Mouse (Mus musculus) stomach, postnatal 0 days (tissue): ENCODE measurements around the gene Zfp346. TPM values are rescaled to one million over a fixed set of nuclear protein-coding genes. Genes with fewer than 3 reads are reported as not detected.

ENCODE experiments used
- ATAC-seq: fragments of 200-750 bp; cut with Nextera tagmentation; 2 replicates; pipeline ENCODE4 v1.8.0; 2017; ENCODE audit not compliant: low FRiP score, low TSS enrichment
- DNase-seq: peaks from one replicate; pipeline ENCODE4 v3.0.0-alpha.2; 2016; ENCODE audit warnings: low spot score
- H3K27ac ChIP-seq: fragments of 300-500 bp; sonication (generic); replicated peaks from 2 replicates; pipeline ENCODE4 v1.5.1; 2014; ENCODE audit warnings: mild to moderate bottlenecking, control low read depth
- H3K27me3 ChIP-seq: fragments of 300-500 bp; sonication (generic); 2 replicates; pipeline ENCODE4 v1.6.1; 2014; ENCODE audit warnings: low read length; ENCODE audit not compliant: control insufficient read depth, insufficient read depth
- H3K36me3 ChIP-seq: fragments of 300-500 bp; sonication (generic); 2 replicates; pipeline ENCODE4 v1.6.1; 2014; ENCODE audit warnings: low read length, mixed read lengths; ENCODE audit not compliant: control insufficient read depth, insufficient read depth
- H3K4me1 ChIP-seq: fragments of 300-500 bp; sonication (generic); replicated peaks from 2 replicates; pipeline ENCODE4 v1.6.1; 2014; ENCODE audit warnings: antibody characterized with exemption; ENCODE audit not compliant: control insufficient read depth, insufficient read depth
- H3K4me2 ChIP-seq: fragments of 300-500 bp; sonication (generic); replicated peaks from 2 replicates; pipeline ENCODE4 v1.6.1; 2014; ENCODE audit warnings: low read depth, mild to moderate bottlenecking, control low read depth, moderate library complexity
- H3K4me3 ChIP-seq: fragments of 300-500 bp; sonication (generic); 2 replicates; pipeline ENCODE4 v1.5.1; 2014; ENCODE audit warnings: low read depth, low read length, control low read depth
- H3K9ac ChIP-seq: fragments of 300-500 bp; sonication (generic); 2 replicates; pipeline ENCODE4 v1.6.1; 2014; ENCODE audit warnings: mild to moderate bottlenecking, low read length, control low read depth, mixed read lengths
- H3K9me3 ChIP-seq: fragments of 300-500 bp; sonication (generic); 2 replicates; pipeline ENCODE4 v1.6.1; 2016; ENCODE audit warnings: low read length; ENCODE audit not compliant: control insufficient read depth
- CTCF ChIP-seq: IDR thresholded peaks from 2 replicates; pipeline ENCODE4 v1.5.1; 2016; ENCODE audit warnings: antibody characterized with exemption, low read depth, mild to moderate bottlenecking, moderate library complexity
- EP300 ChIP-seq: optimal IDR thresholded peaks from 2 replicates; pipeline ENCODE3; 2016; ENCODE audit warnings: antibody characterized with exemption
- WGBS: fragments of 180-500 bp; shearing (Covaris S2); extraction: QIAGEN DNeasy Blood & Tissue Kit; methylation state at CpG from one replicate; pipeline ENCODE4 v1.1.7; 2014; 5-methylcytosine and 5-hydroxymethylcytosine counted together
- polyA plus RNA-seq: library from polyadenylated mRNA; unstranded; fragments of >200 nt; fragmentation: Nextera tagmentation; extraction: Ambion mirVana; gene quantifications from 2 replicates; pipeline ENCODE4 v1.2.1, GENCODE M21; 2015

Zfp346 gene
- polyA plus RNA-seq, 1 experiment from 2014 or later, result 5.0 TPM

- TF ChIP-seq EP300 (no peak), CTCF (no peak)
- no peak overlapping the region for H3K9ac ChIP-seq
- no peak overlapping the region for H3K27ac ChIP-seq
- H3K36me3 ChIP-seq, result peaks cover 11% of the 10 kb centered on the region
- H3K9me3 ChIP-seq, result no peaks in the 10 kb centered on the region
- H3K4me2 ChIP-seq, result no peak overlapping the region
- ATAC-seq (no peak), DNase-seq (no peak)
- H3K4me3 ChIP-seq, result no peak overlapping the region
- no peaks in the 10 kb centered on the region for H3K27me3 ChIP-seq
- WGBS, result 86% methylated on average over 6 of the region's 6 CpGs
- H3K4me1 ChIP-seq, result no peaks in the 10 kb centered on the region
Observed at GRCm38 (mm10) chr13:55124903-55125302, 19.8 kb downstream of the Zfp346 start.

GRCm38 (mm10) chr13:55133448-55133847 is 28.3 kb downstream of the Zfp346 start, which contains the start of gene Gm17617:
Gene Gm17617 (minus strand): TSS chr13:55133548.
- DNase-seq (no peak), ATAC-seq (no peak)
- H3K9me3 ChIP-seq, result no peaks in the 10 kb centered on the region
- no peak within 1 kb of the TSS for H3K27ac ChIP-seq
- no peaks in the 10 kb centered on the region for H3K4me1 ChIP-seq
- H3K4me3 ChIP-seq, result no peak within 1 kb of the TSS
- H3K4me2 ChIP-seq, result no peak within 1 kb of the TSS
- TF ChIP-seq EP300 (no peak), CTCF (no peak)
- WGBS, result 96% methylated on average over 2 of the region's 2 CpGs
- H3K27me3 ChIP-seq, result no peaks in the 10 kb centered on the region
- no peak within 1 kb of the TSS for H3K9ac ChIP-seq
- H3K36me3 ChIP-seq, result peaks cover 13% of the 10 kb centered on the region; the same call in 1 of the 2 replicates

- H3K4me3 ChIP-seq, result no peak overlapping the region
Observed at GRCm38 (mm10) chr13:55135382-55135781, 30.3 kb downstream of the Zfp346 start.

GRCm38 (mm10) chr13:55140271-55140670 is 35.2 kb downstream of the Zfp346 start:
- TF ChIP-seq CTCF, result no peak
- TF ChIP-seq EP300, result no peak
- H3K4me1 ChIP-seq, result no peaks in the 10 kb centered on the region
- 69% methylated on average over 2 of the region's 2 CpGs for WGBS
- no peak overlapping the region for H3K4me2 ChIP-seq
- no peaks in the 10 kb centered on the region for H3K27me3 ChIP-seq
- H3K4me3 ChIP-seq, result no peak overlapping the region
- DNase-seq (no peak), ATAC-seq (no peak)
- no peak overlapping the region for H3K27ac ChIP-seq
- no peaks in the 10 kb centered on the region for H3K9me3 ChIP-seq
- H3K9ac ChIP-seq, result no peak overlapping the region
- no peaks in the 10 kb centered on the region for H3K36me3 ChIP-seq

More at GRCm38 (mm10) chr13:55135382-55135781, 30.3 kb downstream of the Zfp346 start:
- WGBS, result 10% methylated on average over 5 of the region's 5 CpGs
- no peak for DNase-seq
- H3K27ac ChIP-seq, result no peak overlapping the region
- TF ChIP-seq CTCF (peak; percentile 79), EP300 (no peak)
- no peak overlapping the region for H3K4me2 ChIP-seq
- H3K27me3 ChIP-seq, result no peaks in the 10 kb centered on the region
- no peaks in the 10 kb centered on the region for H3K9me3 ChIP-seq
- H3K9ac ChIP-seq, result no peak overlapping the region
- no peak for ATAC-seq
- H3K36me3 ChIP-seq, result peaks cover 12% of the 10 kb centered on the region; the same call in 1 of the 2 replicates
- no peaks in the 10 kb centered on the region for H3K4me1 ChIP-seq

GRCm38 (mm10) chr13:55152621-55153415 is 47.7 kb downstream of the Zfp346 start, which contains the start of gene Fgfr4:
Gene Fgfr4 (plus strand): TSS chr13:55152640.
- Histone ChIP-seq H3K4me3 (peak within 1 kb of the TSS; percentile 53), H3K9ac (peak within 1 kb of the TSS; percentile 65), H3K4me1 (no peaks in the 10 kb centered on the region), H3K36me3 (no peaks in the 10 kb centered on the region), H3K27me3 (no peaks in the 10 kb centered on the region), H3K4me2 (peak within 1 kb of the TSS; percentile 96), H3K27ac (peak within 1 kb of the TSS; percentile 24; the same call in 1 of the 2 replicates), H3K9me3 (no peaks in the 10 kb centered on the region)
- TF ChIP-seq EP300, result no peak
- TF ChIP-seq CTCF, result no peak
- WGBS, result 2% methylated on average over 64 of the region's 68 CpGs
- ATAC-seq (peak; percentile 73), DNase-seq (peak; percentile 76)

- H3K27me3 ChIP-seq, result no peaks in the 10 kb centered on the region
- no peak overlapping the region for H3K4me2 ChIP-seq
- no peak overlapping the region for H3K9ac ChIP-seq
- no peak for TF ChIP-seq EP300
- no peak for TF ChIP-seq CTCF
- H3K36me3 ChIP-seq, result no peaks in the 10 kb centered on the region
- H3K27ac ChIP-seq, result no peak overlapping the region
- no peaks in the 10 kb centered on the region for H3K4me1 ChIP-seq
- DNase-seq (no peak), ATAC-seq (no peak)
- WGBS, result 81% methylated on average over 5 of the region's 5 CpGs
- H3K9me3 ChIP-seq, result no peaks in the 10 kb centered on the region
- no peak overlapping the region for H3K4me3 ChIP-seq
Observed at GRCm38 (mm10) chr13:55153951-55154350, 48.8 kb downstream of the Zfp346 start.
